Mouse (Mus musculus) hindbrain, embryonic 14.5 days (tissue): ENCODE measurements around the gene Rgs4. TPM values are rescaled to one million over a fixed set of nuclear protein-coding genes. Genes with fewer than 3 reads are reported as not detected.

Experiments used
- ATAC-seq: fragments of 200-750 bp; cut with Nextera tagmentation; 2 replicates; pipeline ENCODE4 v1.8.0; 2017; ENCODE audit warnings: moderate number of reproducible peaks, mild to moderate bottlenecking, moderate TSS enrichment, moderate library complexity; ENCODE audit not compliant: low FRiP score
- DNase-seq: peaks from one replicate; pipeline ENCODE4 v3.0.0-alpha.2; 2015; ENCODE audit warnings: low spot score
- H3K27ac ChIP-seq: fragments of 300-500 bp; sonication (generic); 2 replicates; pipeline ENCODE4 v1.5.1; 2014; ENCODE audit warnings: mild to moderate bottlenecking, moderate library complexity
- H3K27me3 ChIP-seq: fragments of 300-500 bp; sonication (generic); 2 replicates; pipeline ENCODE4 v1.6.1; 2014; ENCODE audit warnings: mild to moderate bottlenecking, low read length, mixed read lengths; ENCODE audit not compliant: control insufficient read depth, insufficient read depth
- H3K36me3 ChIP-seq: fragments of 300-500 bp; sonication (generic); replicated peaks from 2 replicates; pipeline ENCODE4 v1.6.1; 2014; ENCODE audit not compliant: control insufficient read depth, insufficient read depth
- H3K4me1 ChIP-seq: fragments of 300-500 bp; sonication (generic); replicated peaks from 2 replicates; pipeline ENCODE4 v1.6.1; 2014; ENCODE audit warnings: antibody characterized with exemption, low read length, mixed read lengths; ENCODE audit not compliant: control insufficient read depth, insufficient read depth
- H3K4me2 ChIP-seq: fragments of 300-500 bp; sonication (generic); replicated peaks from 2 replicates; pipeline ENCODE4 v1.6.1; 2014; ENCODE audit warnings: mild to moderate bottlenecking, moderate library complexity
- H3K4me3 ChIP-seq: fragments of 300-500 bp; sonication (generic); replicated peaks from 2 replicates; pipeline ENCODE4 v1.5.1; 2014; ENCODE audit warnings: mild to moderate bottlenecking, low read length
- H3K9ac ChIP-seq: fragments of 300-500 bp; sonication (generic); 2 replicates; pipeline ENCODE4 v1.6.1; 2014
- H3K9me3 ChIP-seq: fragments of 300-500 bp; sonication (generic); 2 replicates; pipeline ENCODE4 v1.6.1; 2016; ENCODE audit warnings: low read length; ENCODE audit not compliant: control insufficient read depth
- WGBS: fragments of 180-500 bp; shearing (Covaris S2); extraction: QIAGEN DNeasy Blood & Tissue Kit; methylation state at CpG from one replicate; pipeline ENCODE4 v1.1.7; 2014; 5-methylcytosine and 5-hydroxymethylcytosine counted together
- polyA plus RNA-seq: library from polyadenylated mRNA; unstranded; fragments of >200 nt; fragmentation: Nextera tagmentation; extraction: Ambion mirVana; gene quantifications from 2 replicates; pipeline ENCODE4 v1.2.1, GENCODE M21; 2014

Gene Rgs4
- polyA plus RNA-seq, 1 experiment from 2014 or later = 73.3 TPM

GRCm38 (mm10) chr1:169699184-169699583 is 48.3 kb downstream of the Rgs4 start:
- Histone ChIP-seq H3K9me3 (no peaks in the 10 kb centered on the region), H3K4me1 (no peaks in the 10 kb centered on the region), H3K27ac (no peak overlapping the region), H3K4me3 (no peak overlapping the region), H3K36me3 (no peaks in the 10 kb centered on the region), H3K9ac (no peak overlapping the region), H3K27me3 (no peaks in the 10 kb centered on the region), H3K4me2 (no peak overlapping the region)
- DNase-seq (no peak), ATAC-seq (no peak)
- WGBS = 91% methylated on average over 2 of the region's 2 CpGs

- Histone ChIP-seq H3K9me3 (no peaks in the 10 kb centered on the region), H3K4me1 (peaks cover 7% of the 10 kb centered on the region; the same call in 1 of the 2 replicates), H3K4me2 (no peak overlapping the region), H3K27ac (no peak overlapping the region), H3K4me3 (no peak overlapping the region), H3K27me3 (no peaks in the 10 kb centered on the region), H3K9ac (no peak overlapping the region), H3K36me3 (no peaks in the 10 kb centered on the region)
- ATAC-seq (no peak), DNase-seq (no peak)
- WGBS = 59% methylated on average over 4 of the region's 4 CpGs
Measured at GRCm38 (mm10) chr1:169697236-169697635, 50.2 kb downstream of the Rgs4 start.

GRCm38 (mm10) chr1:169695356-169695755 is 52.1 kb downstream of the Rgs4 start:
- DNase-seq (no peak), ATAC-seq (no peak)
- Histone ChIP-seq H3K9ac (no peak overlapping the region), H3K27ac (no peak overlapping the region), H3K4me1 (peaks cover 7% of the 10 kb centered on the region; the same call in 1 of the 2 replicates), H3K9me3 (no peaks in the 10 kb centered on the region), H3K4me2 (no peak overlapping the region), H3K27me3 (no peaks in the 10 kb centered on the region), H3K36me3 (no peaks in the 10 kb centered on the region), H3K4me3 (no peak overlapping the region)
- 90% methylated on average over 3 of the region's 3 CpGs for WGBS

- peaks cover 7% of the 10 kb centered on the region; the same call in 1 of the 2 replicates for H3K4me1 ChIP-seq
- no peaks in the 10 kb centered on the region for H3K36me3 ChIP-seq
- H3K9me3 ChIP-seq = no peaks in the 10 kb centered on the region
- H3K27me3 ChIP-seq = no peaks in the 10 kb centered on the region
- 64% methylated on average over 3 of the region's 3 CpGs for WGBS
- no peak overlapping the region for H3K27ac ChIP-seq
- H3K4me3 ChIP-seq = no peak overlapping the region
- DNase-seq (no peak), ATAC-seq (no peak)
- H3K4me2 ChIP-seq = no peak overlapping the region
- no peak overlapping the region for H3K9ac ChIP-seq
Measured at GRCm38 (mm10) chr1:169693537-169693936, 53.9 kb downstream of the Rgs4 start.

GRCm38 (mm10) chr1:169693040-169693439 is 54.4 kb downstream of the Rgs4 start:
- no peak for ATAC-seq
- no peaks in the 10 kb centered on the region for H3K9me3 ChIP-seq

More at GRCm38 (mm10) chr1:169693040-169693439, 54.4 kb downstream of the Rgs4 start:
- Histone ChIP-seq H3K4me2 (no peak overlapping the region), H3K27me3 (no peaks in the 10 kb centered on the region), H3K4me3 (no peak overlapping the region), H3K4me1 (peaks cover 7% of the 10 kb centered on the region; the same call in 1 of the 2 replicates), H3K27ac (peak overlapping the region; percentile 38; the same call in 1 of the 2 replicates), H3K9ac (no peak overlapping the region), H3K36me3 (no peaks in the 10 kb centered on the region)
- WGBS = 46% methylated on average over 2 of the region's 2 CpGs
- DNase-seq = no peak

Other genes with a start within 250 kb of the Rgs4 start
- gene Nuf2, start 216.2 kb downstream of the Rgs4 start, polyA plus RNA-seq = 11.3 and 14.1 TPM in 2 replicates
- gene Rgs5, start 92.1 kb downstream of the Rgs4 start, polyA plus RNA-seq = 24.2 and 25.6 TPM in 2 replicates
- gene Ccdc190, start 181.0 kb upstream of the Rgs4 start, polyA plus RNA-seq = 4.7 and 4.8 TPM in 2 replicates
- 30.6 and 35.8 TPM in 2 replicates for gene Hsd17b7, start 221.6 kb upstream of the Rgs4 start, polyA plus RNA-seq